Mouse (Mus musculus): ENCODE results near the gene Serpinb6b. TPM values are rescaled to one million over a fixed set of nuclear protein-coding genes. Genes with fewer than 3 reads are reported as not detected.

Serpinb6b gene
- total and polyA plus RNA-seq, 3 experiments, result 7.3 to 31.1 (median 28.3) TPM

- no peak for DNase-seq
These were observed 10.0 kb downstream of the Serpinb6b start for GRCm38 (mm10) chr13:32974889-32975460.

GRCm38 (mm10) chr13:32975710-32976109, 10.7 kb downstream of the Serpinb6b start:
- DNase-seq, result peak; percentile 78

- no peak for DNase-seq
These were observed 17.6 kb downstream of the Serpinb6b start for GRCm38 (mm10) chr13:32982556-32983042.

DNA sequence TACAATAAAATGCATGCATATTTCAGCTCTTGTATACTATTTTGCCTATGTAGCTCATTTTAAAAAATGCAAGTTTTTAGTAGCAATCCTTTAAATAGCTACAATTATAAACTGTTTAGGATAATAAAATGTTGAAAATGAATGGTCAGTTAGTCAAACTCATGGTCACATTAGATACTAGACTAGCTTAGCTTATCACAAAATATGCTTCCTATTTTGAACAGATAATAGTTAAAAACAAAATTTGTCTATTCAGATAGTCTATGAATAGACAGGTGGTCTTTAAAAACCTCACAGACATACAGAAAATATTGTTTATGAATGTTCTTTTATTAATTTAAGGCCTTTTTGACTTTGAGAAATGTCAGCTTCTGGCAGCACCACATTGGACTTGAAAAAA, 21.2 kb downstream of the Serpinb6b start:
- DNase-seq, result no peak

DNA sequence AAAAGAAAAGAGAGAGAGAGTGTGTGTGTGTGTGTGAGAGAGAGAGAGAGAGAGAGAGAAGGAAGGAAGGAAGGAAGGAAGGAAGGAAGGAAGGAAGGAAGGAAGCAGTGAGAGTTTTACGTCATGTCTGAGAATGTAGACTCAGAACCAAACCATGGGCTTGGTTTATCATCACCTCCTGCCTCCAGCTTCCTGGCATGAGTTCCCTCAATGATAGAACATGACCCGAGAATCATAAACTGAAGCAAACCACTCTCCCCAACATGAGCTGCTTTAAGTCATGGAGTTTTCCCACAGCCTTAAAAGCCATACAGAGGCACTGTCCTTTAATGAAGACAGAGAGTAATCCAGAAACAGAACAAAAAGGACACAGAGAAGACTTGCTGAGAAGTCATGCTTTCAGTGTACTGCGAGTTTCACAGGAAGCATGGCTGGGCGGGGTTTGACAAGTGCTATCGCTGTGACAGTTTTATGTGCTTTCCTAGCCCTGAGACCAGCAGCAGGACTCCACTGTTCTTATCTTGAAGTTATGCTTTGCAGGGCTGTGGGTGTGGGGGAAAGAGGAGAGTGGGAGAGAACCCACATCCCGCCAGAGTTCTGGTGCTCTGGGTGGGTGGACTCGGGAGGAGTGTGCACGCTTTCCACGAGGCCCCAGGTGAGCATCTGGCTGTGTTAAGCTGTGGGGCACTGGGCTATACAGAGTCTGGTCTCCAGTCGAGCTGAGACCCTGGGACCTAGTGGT, 28.3 kb downstream of the Serpinb6b start:
- DNase-seq, result peak; percentile 61

- DNase-seq, result no peak
These were observed 28.9 kb downstream of the Serpinb6b start for GRCm38 (mm10) chr13:32993894-32994242.

DNA sequence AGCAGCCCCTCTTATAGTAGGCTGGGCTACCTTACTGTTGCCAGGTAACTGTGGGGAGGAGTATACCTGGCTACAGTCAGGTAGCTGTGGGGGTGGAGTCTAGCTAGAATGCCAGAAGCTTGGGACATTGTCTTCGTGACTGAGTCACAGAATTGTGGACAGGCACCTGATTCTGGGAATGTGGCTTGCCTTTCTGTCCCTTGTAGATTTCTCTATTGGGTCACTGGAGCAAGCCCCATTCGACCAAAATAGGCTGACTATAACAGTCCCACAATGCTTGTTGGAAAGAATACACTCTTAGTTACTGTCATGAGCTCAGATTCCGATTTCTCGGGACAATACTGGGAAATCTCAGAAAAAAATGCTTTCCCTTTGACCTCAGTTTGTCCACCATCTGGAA, 30.0 kb downstream of the Serpinb6b start:
- DNase-seq, result peak; percentile 38

- no peak for DNase-seq
These were observed 36.3 kb downstream of the Serpinb6b start for GRCm38 (mm10) chr13:33001341-33001740.

DNA sequence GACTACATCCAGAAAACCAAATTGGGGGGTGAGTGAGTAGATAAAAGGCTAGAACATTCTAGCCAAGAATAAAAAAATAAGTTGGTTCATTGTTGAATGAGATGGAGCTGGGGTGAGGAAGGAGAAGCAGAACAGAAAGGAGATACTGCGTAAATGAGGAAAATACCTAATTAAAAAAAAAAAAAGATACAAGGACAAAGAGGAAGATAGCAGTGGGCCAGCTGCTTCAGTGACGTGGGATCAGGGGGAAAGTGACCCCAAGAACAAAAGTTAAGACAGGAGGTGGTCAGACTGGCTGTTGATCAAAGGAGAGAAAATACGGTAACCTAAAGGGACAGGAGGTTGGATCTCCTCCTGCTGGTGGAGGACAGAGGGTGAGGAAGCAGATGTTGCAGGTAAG, 37.9 kb downstream of the Serpinb6b start, which contains the start of gene Serpinb9:
Gene Serpinb9, plus strand, starts transcription at position 301 of the 400 bp plus-strand sequence.
- no peak for DNase-seq

DNA sequence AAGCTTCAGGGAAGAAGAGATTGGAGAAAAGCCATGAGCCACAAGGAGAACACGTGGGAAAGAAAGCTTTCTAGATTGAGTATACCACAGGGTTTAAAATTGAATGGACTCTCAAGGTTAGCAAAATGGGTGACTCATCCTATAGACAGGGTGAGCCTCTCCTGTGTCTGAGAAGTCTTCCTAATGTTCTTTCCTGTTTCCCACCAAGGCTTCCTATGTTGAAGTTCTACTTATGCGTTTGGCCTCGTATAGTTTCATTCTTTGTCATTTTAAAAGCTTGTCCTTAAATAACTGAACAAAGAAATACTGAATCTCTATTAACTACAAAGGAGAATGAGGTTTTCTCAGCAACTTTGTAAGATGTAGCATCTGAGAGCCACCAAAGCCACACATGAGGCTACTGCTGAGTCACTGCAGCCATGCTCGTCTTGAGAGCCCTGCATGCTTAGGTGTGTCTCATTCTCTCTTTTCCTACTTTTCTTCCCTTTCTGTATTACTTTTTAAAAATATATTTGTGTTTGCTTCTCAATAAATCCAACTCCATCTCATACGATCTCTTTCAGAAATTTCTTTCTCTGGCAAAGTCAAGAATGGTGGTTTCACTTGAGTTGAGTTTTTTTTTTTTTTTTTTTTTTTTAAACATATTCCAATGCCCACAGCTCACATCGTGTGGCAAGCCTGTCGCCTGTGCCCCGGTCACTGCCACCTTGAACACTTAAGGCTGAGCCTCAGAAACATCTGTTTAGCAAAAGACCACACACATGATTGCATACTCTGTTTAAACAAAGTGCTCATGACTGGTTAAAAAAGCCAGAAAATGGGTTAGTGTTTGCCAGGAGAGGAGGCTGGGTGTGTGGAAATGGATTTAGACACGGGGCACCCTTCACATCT, 38.8 kb downstream of the Serpinb6b start:
- no peak for DNase-seq

- peak; percentile 94 for DNase-seq
These were observed 39.6 kb downstream of the Serpinb6b start for GRCm38 (mm10) chr13:33004414-33005105.

DNA sequence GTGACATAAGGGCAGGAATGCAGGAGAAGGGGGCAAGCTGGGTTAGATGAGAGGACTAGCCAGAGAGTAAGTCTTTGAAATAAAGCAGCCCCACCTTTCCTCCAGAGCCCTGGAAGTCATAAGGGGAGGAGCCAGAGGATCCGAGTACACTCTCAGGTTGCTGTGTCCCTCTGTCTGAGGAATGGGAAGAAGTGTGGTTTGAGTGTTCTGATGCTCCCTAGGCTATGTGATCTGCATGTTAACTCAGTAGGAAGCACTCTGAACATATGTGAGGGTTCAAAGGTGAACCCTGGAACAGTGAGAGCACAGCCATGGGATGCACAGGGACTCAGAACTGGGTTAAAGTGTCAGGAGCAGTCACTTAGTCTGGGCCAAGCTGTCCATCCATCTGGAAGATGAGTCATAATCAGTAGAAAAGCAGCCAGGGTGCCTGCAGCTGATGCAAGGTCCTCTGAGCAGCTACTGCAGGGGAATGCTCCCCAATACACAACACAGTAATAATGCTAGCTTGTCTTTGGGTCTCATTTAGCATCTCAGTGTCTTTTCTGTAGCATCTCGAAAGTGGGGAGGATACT, 40.6 kb downstream of the Serpinb6b start:
- DNase-seq, result peak; percentile 49

DNA sequence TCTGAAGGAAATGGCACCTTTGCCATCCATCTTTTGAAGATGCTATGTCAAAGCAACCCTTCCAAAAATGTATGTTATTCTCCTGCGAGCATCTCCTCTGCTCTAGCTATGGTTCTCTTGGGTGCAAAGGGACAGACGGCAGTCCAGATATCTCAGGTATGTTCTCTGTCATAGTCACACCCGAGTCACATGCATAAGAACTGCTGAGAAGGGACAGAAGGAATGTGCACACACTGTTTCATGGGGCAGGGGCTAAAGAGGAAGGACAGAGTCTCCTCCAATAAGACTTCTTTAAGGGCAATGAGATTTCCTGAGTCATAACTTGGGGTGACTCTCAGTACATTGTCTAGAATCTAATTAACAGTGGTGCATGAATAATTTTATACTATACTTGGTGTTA, 41.5 kb downstream of the Serpinb6b start:
- no peak for DNase-seq

GRCm38 (mm10) chr13:33012395-33012794, 47.4 kb downstream of the Serpinb6b start:
- no peak for DNase-seq

GRCm38 (mm10) chr13:33013271-33013670, 48.3 kb downstream of the Serpinb6b start:
- no peak for DNase-seq

DNA sequence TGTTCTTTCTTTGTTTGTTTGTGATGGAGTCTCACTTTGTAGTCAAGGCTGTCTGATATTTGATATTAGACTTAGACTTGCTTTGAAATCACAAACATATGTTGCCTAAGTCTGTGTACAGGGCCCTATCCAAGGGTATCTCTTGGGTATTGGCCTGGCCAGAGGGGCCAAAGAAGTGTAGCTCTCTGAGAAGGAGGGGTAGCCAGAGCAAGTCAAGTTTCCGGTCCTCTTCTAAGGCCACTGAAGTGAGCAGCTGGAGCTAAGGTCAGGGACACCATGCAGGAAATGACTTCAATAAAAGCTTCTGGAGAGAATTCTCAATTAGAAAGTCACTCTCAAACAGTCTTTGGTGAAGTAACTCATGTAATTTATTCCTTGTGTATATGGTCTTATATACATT, 57.4 kb downstream of the Serpinb6b start:
- DNase-seq, result no peak

GRCm38 (mm10) chr13:33026427-33027057, 61.5 kb downstream of the Serpinb6b start:
- no peak for DNase-seq

- no peak for DNase-seq
These were observed 62.2 kb downstream of the Serpinb6b start, which contains the start of gene Serpinb9b for GRCm38 (mm10) chr13:33027244-33027643. TSS of gene Serpinb9b (plus strand) at chr13:33027416.

GRCm38 (mm10) chr13:33028146-33028545, 63.1 kb downstream of the Serpinb6b start:
- peak; percentile 13 for DNase-seq

DNA sequence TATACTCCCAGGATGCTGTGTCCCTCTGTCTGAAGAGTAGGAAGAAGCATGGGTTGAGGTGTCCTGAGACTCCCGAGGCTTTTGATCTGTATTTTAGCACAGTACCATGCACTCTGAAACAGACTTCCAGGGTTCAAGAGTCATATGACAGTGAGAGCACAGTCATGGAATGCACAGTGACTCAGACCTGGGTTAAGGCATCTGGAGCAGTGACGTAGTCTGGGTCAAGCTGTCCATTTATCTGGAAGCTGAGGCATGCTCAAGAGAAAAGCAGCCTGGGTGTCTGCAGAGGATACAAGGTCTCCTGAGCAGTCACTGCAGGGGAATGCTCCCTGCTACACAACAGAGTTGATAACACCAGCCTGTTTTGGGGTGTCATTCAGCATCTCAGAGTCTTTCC, 63.5 kb downstream of the Serpinb6b start:
- peak; percentile 82 for DNase-seq

Data from adrenal gland, adult 2 months (tissue).